Mouse (Mus musculus): ENCODE measurements around the gene Zfp839.

Gene Zfp839

GRCm38 (mm10) chr12:110850010-110850928 is at the start of gene Zfp839:
Gene Zfp839 (plus strand): TSS chr12:110850253.
- in situ Hi-C loops (cut with MboI) = no loop called here

- in situ Hi-C loops (cut with MboI) = no loop called here
These were observed 48.1 kb upstream of the Zfp839 start for GRCm38 (mm10) chr12:110801876-110802464.

DNA sequence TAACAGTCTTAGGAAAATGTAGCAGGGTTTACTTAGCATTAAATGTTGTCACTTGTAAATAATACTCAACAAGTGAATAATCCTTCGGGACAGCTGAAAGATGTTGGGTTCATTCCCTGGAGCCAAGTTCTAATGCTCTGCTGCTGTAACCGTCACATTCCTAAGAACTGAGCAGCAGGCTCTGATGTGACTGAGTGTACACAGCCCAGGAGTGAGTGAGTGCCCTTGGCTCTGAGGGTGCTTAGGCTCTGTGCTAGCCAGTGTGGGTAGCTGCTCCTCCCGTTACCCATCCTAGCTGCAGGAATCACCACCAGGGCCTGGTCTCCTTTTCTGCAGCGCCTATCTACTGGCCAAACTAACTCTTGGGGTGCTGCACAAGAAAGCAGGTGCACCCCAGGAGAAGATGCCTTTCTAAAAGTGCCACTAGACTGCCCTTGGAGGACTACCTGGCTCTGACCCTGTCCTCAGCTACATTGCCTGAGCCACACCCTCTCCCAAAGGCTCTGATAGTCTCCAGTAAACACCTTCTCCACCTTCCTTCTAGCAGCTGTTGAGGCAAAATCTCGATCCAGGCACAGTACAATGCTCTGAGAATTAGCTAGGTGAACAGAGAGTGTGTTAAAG is 47.3 kb upstream of the Zfp839 start:
- in situ Hi-C loops (cut with MboI) = no loop called here

GRCm38 (mm10) chr12:110804261-110804660 is 45.8 kb upstream of the Zfp839 start:
- in situ Hi-C loops (cut with MboI) = no loop called here

GRCm38 (mm10) chr12:110806301-110806970 is 43.6 kb upstream of the Zfp839 start:
- in situ Hi-C loops (cut with MboI) = no loop called here

DNA sequence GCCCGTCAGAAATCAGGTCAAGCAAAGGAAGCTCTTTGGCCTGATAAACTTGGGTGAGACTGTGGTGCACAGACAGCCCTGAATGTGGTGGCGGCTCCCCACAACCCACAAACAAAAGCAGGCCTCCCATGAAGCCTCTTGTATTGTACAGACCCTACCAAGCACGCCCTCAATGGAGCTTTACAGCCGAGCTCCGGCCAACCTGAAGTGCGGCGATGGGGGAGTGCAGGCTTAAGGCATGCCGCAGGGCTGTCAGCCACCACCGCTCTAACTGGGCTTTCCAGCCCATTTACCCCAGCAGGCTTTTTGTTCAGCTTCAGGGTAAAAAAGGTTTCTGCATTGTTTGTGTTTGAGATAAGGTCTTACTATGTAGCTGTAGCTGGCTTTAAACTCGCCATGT is 41.6 kb upstream of the Zfp839 start:
- in situ Hi-C loops (cut with MboI) = no loop called here

GRCm38 (mm10) chr12:110808848-110809247 is 41.2 kb upstream of the Zfp839 start:
- in situ Hi-C loops (cut with MboI) = no loop called here

DNA sequence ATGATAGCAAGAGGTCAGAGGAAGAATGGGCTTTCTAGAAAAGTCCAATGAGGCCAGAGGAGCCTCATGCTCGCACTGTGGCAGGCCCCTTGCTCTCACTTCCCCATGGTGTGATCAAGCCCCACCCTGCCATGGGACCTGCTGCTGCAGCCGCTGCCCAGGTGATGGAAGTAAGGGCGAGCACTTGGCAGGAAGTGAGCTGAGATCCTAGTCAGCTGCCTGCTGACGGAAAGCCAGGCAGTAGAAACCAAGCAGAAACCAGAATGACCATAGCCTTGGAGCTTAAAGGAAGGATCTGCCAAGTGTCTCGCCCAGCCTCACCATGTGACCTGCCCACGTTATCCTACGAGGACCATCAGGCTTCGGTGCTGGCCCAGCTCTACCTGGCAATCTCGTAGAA is 36.9 kb upstream of the Zfp839 start:
- in situ Hi-C loops (cut with MboI) = no loop called here

DNA sequence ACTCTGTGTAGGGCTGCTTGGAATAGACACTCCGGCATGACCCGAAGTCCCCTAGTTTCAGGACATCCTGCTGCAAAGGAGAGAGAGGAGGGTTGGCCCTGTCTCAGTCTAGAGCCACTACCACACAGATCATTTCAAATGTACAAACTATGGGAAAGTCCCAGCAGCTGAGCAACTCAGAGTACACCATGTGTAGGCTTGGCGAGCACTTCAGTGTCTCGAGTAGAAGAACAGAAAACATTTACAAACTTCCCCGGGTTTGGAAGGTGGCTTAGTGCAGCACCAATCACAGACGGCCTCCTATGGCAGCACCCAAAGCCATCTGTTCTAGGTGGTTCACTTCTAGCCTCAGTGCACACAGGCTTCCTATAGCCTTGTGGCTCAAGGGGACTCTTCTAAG is 36.4 kb upstream of the Zfp839 start:
- in situ Hi-C loops (cut with MboI) = no loop called here

- in situ Hi-C loops (cut with MboI) = no loop called here
These were observed 35.1 kb upstream of the Zfp839 start for GRCm38 (mm10) chr12:110814924-110815323.

DNA sequence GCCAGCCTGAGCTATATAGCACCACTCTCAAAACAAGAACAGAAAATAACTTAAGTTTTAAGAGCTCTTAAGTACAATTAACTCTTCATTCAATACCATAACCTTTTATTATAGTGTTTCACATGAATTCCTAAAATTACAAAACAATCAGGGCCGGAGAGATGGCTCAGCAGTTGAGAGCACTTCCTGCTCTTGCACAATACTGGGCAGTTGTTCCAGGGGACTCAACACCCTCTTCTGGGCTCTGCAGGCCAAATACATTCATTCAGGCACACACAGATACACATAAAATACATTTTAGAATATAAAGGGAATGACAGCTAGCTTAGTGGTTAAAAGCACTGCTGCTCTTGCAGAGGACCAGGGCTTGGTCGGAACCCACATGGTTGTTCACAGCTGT is 33.2 kb upstream of the Zfp839 start:
- in situ Hi-C loops (cut with MboI) = no loop called here

DNA sequence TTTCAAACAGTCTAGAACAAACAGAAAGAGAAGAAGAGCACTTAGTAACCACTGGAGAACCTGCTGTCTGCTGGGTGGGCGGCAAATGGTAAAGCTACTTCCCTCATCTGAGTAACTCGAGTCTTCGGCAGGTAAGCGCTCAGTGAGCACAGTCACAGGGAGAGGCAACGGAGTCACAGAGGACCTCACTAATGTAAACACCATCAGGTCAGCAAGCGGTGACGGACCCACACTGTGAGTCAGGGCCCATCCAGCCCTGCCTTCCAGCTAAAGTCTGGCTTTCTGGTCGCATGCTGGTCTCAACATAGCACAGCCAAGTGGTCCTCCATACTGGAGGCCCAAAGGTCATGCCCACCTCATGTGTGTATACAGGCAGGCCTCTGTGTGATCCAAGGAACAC is 30.7 kb upstream of the Zfp839 start:
- in situ Hi-C loops (cut with MboI) = no loop called here

GRCm38 (mm10) chr12:110821787-110822186 is 28.3 kb upstream of the Zfp839 start:
- in situ Hi-C loops (cut with MboI) = no loop called here

GRCm38 (mm10) chr12:110822366-110822765 is 27.7 kb upstream of the Zfp839 start:
- in situ Hi-C loops (cut with MboI) = no loop called here

DNA sequence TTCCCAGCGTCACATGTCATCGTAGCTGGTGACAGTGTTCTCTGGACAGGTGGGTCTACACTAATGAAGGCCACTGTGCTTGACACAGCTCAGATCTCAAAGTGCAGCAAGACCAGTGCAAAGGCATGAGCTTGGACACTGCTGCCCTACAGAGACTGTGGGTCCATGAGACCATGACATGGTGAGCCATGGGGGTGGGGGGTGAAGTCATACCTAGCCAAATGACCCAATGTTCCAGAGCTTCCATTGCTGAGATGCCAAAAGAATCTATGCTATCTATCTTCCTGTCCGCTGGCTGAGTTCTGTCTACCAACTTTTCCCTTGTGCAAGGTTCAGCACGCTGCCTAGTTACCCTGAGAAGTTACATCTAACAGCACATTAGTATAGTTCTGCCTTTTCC is 21.1 kb upstream of the Zfp839 start:
- in situ Hi-C loops (cut with MboI) = no loop called here

DNA sequence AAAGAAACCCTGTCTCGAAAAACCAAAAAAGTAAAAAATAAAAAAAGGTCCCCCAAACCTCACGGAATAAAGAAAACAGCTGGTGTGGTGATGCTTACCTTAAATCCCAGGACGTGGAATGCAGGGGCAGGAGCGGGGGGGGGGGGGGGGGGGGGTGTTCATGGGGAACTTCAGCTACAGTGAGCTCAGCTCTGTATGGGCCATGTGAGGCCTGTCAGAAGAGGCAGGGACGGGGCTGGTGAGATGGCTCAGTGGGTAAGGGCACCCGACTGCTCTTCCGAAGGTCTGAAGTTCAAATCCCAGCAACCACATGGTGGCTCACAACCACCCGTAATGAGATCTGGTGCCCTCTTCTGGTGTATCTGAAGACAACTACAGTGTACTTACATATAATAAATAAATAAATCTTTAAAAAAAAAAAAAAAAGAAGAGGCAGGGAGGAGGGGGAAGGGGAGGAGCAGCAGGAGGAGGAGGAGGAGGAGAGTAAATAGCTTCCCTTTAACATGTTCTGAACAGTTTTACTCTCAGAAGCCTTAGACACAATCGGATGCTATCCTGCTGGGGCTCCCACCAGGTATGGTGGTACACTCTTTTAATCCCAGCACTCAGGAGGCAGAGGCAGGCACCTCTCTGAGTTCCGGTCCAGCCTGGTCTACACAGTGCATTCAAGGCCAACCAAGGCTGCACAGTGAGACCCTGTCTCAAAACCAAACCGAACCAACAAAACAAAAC is 19.6 kb upstream of the Zfp839 start:
- in situ Hi-C loops (cut with MboI) = no loop called here

DNA sequence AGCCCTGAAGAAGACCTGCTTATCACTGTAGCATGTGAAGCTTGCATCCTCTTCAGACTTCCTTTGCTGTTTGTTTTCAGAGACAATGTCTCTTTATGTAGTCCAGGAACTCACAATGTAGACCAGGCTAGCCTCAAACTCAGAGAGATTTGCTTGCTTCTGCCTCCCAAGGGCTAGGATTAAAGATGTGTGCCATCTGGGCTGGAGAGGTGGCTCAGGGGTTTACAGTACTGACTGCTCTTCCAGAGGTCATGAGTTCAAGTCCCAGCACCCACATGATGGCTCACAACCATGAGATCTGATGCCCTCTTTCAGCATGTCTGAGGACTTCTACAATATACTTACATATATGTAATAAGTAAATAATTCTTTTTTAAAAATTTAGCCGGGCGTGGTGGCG is 14.9 kb upstream of the Zfp839 start:
- in situ Hi-C loops (cut with MboI) = no loop called here

- in situ Hi-C loops (cut with MboI) = no loop called here
These were observed 13.3 kb upstream of the Zfp839 start for GRCm38 (mm10) chr12:110836729-110837128.

- in situ Hi-C loops (cut with MboI) = no loop called here
These were observed 12.7 kb upstream of the Zfp839 start for GRCm38 (mm10) chr12:110837192-110837841.

- in situ Hi-C loops (cut with MboI) = no loop called here
These were observed 12.2 kb upstream of the Zfp839 start for GRCm38 (mm10) chr12:110837850-110838249.

Measured in mature B cell (primary cell).